Mouse (Mus musculus): ENCODE data around the gene Gas2l2.

The Gas2l2 gene

DNA sequence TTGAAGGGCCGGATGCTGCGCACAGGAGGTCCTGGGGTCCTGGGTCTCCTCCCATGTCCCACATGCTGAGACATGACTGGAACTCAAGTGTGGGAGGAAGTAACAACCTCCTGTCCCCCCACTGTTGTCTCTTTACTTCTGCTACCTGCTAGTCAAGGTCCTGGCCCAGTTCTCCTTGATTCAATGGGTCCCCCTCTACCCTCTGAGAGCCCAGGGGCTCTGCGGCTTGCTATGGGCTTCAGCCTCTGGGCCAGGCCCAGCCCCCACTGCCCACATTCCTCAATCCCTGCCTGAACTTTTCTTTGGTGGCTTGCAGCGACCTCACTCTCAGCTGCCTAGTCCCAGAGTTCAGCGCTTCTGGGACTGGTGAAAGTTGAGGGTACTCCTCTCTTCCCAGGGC, at the start of gene Gas2l2:
Gas2l2 (minus strand) TSS at position 101 of the 400 bp plus-strand sequence.
- DNase-seq: no peak

DNA sequence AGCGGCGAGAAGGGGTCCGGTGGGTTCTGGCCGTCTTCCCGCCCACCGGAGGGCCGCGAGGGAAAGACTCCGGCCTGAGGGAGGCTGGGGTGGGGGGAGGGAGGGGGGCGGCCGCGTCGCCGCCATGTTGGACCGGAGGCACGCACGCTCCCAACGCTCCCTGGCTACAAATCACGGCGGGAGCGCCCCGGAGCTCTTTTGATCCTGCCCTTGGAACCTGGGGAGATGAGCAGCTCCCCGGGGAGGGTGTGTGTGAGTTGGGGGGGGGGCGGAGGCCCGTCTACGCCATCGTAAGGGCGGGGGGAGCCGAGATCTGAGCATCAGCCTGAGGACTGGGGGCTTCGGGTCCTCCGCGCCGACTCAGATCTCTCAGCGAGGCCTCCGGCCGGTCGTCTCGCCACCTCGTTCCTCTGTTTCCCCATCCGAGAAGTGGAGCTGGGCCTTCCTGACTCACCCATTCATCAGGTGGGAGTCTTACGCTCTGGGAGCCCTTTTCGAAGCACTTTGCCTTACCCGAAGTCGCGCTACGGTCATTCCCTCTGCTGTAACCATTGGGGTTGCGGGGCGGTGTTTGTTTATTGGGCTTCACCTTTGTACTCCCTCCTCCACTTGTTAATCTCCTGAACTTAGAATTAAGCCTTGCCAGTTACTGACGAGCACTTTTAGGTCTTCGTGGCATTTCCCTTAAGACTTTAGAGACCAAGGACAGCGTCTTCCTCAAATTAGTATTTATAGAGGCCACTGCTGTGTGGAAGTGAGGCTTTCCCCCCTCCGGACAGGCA, 44.2 kb upstream of the Gas2l2 start:
- DNase-seq: peak; percentile 29 to 36

DNA sequence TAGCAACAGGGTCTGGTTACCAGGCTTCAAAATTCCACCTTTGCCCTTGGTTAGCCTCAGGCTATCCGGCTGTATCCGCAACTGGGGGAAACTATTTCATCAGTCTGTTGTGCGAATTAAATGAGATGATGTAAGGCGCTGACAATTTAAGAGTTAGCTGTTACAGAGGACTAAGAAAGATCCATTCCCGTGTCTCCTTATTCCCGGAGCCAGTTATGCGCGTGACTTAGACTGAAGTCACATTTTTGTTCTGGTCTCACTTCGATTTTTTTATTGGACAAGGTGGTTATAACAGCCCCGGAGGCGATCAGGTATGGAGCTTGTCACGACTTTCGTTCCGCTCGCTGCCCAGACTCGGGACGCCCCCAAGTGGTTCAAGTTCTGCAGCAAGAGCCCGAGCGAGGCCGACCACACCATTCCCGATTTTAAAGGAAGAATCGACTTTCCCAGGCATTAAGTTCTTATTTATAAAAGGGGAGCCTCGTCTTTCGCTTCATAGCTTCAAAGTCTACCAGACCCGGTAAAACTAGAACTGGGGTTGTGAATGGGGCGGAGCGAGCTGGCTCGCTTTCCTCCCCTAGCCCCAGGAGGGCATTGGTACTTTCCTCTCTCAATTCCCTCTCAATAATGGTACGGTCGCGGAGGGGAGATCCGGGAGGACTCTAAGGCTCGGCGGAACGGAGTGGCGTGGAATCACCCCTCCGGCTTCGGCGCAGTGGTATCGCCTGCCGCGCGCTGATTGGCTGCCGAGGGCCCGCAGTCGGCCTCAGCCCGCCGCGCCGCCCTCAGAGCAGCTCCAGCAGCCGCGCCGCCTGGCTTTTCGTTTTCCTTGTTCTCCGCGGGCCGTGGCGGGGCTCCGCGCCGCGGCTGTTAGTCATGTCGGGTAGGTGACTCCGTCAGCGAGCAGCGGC, 43.3 kb upstream of the Gas2l2 start, which contains the start of gene Taf15:
Taf15 (plus strand) TSS at position 763 of the 911 bp plus-strand sequence.
- peak; percentile 97 for DNase-seq

DNA sequence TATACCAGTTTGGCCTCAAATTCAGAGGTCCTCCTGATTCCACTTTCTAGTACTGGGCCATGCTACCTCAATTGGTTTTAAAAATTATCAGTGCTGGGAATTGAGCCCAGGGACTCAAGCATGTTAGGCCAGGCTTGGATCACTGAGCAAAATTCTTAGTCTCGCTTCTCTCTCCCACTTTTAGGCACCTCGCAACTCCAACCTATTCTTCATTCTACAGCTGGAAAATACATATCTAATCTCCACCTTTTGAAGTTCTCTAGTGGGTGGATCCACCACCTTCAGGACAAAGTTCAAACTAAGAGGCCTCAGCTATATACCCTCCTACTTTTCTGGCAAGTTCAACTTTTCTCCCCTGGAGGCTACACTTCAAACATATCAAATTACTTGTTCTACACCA, 42.5 kb upstream of the Gas2l2 start:
- no peak for DNase-seq

DNA sequence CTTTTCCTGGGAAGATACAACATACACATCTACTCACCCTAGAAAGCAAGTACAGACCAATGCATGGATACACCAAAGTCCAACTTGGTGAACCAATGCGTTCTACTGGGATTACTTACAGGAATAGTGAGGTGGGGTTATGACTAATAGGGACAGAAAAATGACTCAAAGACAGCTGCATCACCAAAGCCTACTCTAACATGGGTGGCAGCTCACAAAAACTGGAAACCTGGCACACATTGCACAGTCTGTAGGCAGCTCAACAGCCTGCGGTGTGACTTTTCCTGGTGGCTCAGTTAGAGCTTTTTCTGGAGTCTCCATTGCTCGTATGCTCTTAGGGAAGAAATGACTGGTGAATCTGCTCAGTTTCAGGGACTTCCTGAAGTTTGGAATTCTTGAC, 39.5 kb upstream of the Gas2l2 start:
- no peak for DNase-seq

DNA sequence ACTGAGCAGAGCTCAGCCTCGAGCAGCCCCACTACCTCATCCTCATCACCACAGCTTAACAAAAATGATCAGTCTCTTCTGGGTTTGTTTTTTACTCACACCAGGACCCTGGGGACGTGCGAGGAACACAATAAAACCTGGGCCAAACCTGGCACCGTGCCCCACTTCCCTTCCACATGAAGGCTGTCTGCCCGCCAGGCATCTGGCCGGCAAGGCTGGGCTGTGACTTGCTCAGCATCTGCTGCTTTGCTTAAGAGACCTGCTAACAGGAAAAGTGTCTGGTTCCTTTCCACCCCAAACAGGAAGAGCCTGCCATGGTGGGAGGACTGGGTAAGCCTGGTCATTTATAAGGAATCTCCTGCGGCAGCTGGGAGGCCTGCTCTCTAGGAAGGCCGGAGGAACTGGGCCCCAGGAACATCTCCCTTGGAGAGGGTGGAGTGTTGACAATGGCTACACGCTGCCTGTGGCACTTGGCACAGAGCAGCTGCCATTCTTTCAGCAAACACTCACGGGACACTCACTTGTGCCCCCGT, 37.9 kb upstream of the Gas2l2 start:
- DNase-seq: peak in 1 of 2 experiments; percentile 11

DNA sequence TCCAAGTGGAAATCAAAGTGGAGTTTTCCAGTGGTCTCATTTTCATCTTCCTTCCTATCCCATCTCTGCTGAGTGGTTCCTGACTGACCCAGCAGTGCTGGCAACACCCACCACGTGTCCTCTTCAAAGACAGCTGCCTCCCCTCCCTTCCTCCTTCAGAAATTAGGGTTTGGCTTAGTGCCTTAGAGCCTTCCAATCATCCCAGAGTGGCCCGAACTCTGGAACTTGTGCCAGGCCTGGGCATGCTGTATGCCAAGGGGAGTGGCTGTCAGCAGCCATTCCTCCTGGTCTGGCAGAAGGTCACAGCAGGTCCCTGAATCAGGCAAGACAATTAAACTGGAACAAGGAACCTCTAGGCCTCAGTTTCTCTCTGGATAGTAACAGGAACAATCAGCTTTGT, 36.7 kb upstream of the Gas2l2 start:
- DNase-seq: no peak

DNA sequence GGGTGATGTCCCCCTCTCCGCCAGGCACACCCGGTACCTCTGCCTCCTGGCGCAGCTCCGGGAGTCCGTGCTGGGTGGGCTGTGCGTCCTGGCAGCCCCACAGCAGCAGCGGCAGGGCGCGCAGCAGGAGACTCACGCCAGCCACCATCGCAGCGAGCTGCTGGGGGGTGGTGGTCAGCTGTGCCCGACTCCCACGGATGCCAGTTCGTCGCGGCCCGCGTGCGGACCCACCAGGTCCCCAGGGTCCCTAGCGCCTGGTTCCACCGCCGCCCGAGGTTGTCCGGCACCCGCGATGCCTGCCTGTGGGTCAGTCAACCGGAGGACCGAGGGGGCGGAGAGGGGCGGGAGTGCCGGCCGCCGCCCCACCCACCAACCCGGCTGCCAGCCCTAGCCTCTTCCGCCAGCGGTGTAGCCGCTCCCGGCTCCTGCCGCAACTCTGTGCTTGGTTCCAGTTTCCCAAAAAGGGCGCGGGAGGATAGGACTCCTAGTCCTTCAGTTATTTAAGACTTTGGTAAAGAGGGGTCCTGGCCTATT, 33.5 kb upstream of the Gas2l2 start, which contains the start of gene Mmp28:
Mmp28 (minus strand) TSS at position 361 of the 534 bp plus-strand sequence.
- peak; percentile 46 to 47 for DNase-seq

DNA sequence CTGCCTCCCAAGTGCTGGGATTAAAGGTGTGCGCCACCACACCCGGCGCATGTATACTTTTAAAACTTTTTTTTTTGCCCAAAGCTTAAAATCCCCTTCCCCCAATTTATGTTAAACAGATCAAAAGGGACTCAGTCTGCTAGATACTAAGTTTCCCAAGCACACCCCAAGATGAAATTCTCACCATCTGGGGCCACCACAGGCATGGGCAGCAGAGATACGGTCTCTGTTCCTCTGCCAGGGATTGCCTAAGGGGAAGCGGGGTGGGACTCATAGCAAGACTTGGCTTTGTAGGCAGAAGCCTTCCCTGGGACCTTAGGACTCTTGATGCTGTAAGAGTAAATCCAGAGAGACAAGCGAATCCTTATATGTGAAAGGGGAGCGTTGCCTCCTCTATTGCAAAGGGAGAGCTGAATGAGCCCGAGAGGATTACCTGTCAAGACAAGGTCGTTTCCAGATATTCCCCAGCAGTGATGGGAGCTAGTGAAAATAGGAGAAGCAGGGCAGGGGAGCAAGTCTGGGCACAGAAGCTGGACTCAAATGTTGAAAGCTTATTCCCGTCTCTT, 32.3 kb upstream of the Gas2l2 start:
- no peak for DNase-seq

DNA sequence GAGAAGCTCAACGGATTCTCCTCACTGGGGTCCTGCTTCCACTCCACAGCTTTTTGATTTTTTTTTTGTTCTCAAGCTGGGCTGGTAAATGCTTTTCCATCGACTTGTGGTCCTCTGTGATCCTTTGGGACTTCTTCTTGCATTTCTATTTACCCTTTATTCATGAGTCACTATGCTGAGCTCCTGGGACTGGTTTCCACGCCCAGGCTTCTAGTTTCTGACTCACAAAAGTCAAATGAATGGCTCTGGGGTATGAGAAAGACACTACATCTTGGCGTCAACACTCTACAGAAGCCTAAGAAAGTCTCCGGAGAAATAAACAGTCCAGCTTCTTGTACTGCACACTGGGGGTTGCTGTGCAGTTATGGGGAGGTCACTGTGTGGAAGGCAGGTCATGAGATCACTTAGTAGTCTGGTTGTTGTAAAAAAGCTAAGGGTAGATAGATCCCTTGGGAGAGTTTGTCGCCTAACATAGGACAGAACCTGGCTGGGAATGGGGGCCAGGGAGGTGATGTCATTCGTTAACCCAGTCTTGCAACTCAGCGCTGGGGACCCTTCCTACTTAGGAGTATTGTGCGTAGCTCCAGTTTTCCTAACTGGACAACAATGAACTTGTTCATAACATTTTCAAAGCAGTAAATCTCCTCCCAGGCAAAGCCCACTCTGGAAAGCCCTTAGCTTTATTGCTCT, 28.8 kb upstream of the Gas2l2 start:
- DNase-seq: no peak

DNA sequence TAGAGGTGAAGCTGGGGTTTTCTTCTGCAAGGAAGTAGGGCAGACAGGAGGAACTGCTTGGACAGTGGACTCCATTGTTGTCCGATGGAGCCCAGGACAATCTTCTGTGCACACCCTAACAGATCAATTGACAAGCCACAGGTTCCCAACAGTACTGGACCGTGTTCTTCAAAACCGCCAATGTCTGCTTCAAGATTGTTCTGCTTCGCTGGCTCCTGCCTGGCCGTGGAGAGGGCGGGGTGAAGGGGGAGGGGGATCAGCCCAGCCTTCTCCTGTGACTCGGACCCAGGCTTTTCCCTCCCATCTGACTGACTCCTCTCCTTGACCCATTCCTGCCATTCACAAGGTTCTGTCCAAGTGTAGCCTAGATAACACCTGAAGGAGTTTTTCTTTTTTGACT, 28.0 kb upstream of the Gas2l2 start:
- no peak for DNase-seq

DNA sequence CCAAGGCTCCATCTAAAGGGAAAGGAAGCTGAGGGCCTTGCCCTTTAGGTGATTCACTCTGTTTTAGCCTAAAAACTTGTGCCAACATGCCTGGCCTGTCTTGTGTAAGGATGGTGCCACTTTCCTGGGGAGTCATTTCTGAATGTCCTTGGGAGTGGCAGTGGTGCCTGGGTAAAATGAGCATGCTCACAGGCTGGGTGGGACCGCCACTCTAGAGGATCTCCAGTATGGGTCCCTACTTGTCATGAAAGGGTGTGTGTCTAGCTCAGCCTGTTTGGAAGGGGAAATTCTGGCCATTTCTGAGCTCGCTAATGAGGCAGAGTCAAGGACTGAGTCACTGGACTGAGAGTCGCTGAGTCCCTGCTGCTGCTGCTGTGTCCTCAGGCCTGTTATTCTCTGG, 26.4 kb upstream of the Gas2l2 start:
- no peak for DNase-seq

DNA sequence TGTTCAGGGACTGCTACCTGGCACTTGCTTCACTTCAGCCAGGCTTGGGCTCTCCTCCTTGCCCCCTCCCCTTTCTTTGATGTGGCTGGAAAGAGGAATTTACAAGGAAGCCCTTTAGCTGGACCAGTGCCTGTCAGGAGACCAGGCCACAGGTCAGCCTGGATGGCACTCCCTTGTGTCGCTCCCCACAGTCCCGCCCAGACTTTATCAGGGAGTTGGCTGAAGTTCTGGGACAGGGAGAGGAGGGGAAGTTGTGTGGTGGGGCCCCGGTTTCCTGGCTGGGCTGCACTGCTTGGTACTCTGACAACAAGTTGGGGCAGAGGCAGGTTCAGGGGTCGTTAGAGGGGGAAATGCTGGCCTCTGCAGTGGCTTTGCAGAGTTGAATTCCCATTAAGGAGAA, 25.3 kb upstream of the Gas2l2 start:
- DNase-seq: no peak

DNA sequence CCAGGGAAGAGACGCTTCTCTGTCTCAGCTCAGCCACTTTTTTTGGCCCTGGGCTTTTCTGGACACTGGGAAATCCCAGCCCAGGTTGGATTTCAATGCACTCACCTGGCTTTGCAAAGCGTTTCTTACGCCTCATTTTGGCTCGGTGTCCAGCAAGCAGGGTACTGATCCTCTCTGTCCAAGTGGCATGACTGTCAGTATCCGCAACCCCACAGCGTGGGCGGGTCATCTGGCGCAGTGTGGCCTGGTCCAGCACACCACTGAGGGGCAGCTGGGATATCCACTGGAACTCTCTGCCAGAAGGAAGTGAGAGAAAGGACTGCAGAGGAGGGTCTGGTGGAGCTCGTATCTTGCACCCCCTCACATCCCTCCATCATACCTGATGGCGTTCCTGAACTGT, 22.0 kb upstream of the Gas2l2 start:
- no peak for DNase-seq

DNA sequence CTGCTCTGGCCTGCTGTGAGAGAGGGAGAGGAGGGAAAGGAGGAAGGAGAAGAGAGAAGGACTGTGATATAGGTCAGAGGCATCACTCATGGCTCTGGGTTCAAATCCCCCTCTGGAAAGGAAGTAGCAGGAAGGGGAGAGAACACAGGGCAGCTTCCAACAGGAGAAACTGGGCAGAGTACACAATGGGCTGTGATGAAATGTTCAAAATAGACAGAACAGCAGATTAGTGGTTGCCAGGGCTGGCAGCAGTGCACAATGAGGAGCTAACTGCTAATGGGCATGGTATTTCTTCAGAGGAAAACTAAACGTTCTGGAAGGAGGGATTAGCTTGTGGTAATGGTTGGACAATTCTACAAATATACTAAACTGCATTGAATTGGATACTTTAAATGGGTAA, 21.3 kb upstream of the Gas2l2 start:
- DNase-seq: no peak

DNA sequence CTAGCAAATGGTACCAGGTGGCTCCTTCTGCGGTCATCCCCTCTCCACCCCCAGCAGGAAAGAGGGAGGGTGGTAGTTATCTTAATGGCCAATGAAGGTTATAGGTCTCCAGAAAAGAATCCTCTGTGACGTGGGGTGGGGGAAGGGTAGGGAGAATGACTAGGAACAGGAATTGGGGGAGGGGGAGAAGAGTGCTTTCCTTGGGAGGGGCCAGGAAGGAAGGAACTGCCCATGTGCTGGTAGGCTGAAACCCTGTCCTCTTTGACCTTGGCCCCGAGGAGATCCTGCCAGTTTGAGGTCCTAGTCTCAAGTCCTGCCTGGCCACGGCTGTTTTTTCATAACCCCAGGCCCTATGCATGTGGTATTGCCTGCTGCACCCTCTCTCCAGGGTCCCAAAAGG, 20.0 kb upstream of the Gas2l2 start:
- no peak for DNase-seq

DNA sequence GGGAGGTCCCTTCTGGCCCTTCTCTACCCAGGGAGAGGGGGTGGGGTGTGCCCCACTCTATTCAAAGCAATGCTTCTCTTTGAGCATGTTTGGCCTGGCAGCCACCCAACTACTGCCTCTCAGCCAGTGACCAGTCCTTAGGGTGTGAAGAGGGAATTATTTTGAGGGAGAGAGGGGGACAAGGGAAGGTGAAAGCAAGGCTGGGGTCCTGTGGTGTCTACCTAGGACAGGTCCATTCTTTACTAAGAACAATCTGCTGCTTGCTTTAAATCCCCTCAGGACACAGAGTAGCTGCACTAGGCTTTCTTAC, 19.6 kb upstream of the Gas2l2 start:
- no peak for DNase-seq

DNA sequence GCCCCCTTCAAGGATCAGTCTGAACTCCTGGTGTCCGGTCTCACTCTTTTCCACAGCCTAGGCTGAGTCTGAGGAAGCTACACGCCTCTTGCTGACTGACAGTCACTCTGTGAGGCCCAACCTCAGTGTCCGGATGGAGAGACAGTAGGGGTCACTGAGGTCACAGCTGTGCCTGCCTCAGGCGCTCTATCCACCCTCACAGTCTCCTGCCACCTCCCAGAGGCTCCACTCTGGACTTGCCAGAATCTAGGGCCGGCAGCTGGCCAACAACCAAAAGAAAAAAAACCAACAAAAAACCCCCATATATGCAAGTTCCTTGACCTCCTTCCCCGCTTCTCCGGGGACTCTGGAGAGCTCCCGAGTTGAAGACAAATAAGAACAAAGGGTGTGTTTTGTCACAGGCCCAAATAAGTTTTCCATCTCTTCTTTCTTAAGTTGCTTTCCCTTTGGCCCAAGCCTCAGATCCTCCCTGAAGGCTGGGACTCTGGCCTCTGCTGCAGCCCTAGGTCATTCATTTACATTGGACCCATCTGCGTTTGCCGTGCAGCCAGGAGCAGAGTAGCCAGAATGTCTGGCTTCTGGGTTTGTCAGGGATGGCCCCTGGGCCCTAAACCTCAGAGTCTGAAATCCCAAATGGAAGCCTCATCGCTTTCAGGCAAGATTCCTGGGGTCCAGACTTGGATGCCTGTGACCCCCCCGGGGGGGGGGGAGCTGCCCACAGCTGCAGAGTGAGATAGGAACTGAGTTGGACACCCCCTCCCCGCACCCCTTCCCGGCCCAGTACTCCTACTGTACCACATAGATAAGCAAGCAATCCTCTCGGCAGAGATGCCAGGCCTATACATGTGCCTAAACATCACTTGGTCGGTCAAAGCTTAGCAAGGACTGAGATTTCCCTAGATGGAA, 19.0 kb upstream of the Gas2l2 start:
- no peak for DNase-seq

DNA sequence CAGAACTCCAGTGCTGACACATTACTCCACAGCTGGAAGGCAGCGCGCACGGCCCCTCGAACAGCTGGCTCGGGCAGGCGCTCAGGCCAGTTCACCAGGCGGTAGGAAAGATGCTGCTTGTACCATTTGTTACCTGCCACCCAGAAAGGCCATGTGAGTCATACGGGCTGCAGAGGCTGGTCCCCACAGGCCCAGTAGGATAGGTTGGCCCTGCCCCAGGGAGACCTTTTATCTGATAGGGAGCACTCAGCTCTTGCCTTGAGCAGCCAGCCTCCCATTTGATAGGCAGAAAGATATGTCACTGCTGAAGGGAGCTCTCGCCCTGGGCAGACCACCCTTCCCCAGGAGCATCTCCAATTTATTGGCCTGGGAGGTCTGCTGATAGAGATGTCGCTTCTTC, 18.4 kb upstream of the Gas2l2 start:
- no peak for DNase-seq

DNA sequence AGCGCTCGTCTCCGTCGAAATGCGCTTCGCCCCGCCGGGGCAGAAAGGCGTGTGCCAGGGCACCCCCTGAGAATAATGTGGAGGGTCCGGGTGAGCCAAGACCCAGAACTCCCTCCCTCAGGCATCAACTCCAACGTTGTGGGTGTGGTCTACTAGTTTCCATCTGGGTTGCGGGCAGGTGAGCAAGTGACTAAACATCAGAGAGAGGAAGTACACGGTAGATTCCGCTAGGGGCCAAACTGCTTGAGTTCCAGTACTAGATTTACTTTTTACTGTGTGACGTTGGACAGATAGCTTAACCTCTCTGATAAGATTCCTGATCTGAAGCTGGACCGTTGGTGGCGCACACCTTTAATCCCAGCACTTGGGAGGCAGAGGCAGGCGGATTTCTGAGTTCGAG, 15.7 kb upstream of the Gas2l2 start:
- peak; percentile 45 to 49 for DNase-seq

DNA sequence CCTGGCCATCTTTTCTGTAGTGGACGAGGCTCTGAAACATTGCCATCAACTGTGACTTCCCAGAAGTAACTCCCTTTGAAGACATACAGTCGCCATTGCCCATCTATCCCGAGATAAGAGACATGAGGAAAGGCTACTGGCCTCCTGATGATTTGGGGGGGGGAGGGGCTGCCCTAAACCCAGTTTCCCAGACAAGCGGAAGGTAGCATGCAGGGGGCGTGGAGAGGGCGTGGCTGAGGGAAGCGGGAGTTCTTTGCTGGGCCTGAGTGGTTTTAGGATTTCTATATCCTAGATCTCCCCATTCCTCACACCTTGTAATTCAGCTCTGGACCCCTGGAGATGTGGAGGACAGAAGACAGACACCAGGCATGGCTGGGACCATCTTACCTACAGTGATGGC, 14.6 kb upstream of the Gas2l2 start:
- no peak for DNase-seq

Measured in B cell, adult 2 months (primary cell).